Mouse (Mus musculus) mature B cell (primary cell): ENCODE measurements around the gene Ube2b.

Source experiments
- in situ Hi-C: fragments of 300-500 bp; cut with MboI; formaldehyde crosslinking; loops from 2 replicates; pipeline ENCODE4 v1.14.3; 2019

Gene Ube2b

GRCm38 (mm10) chr11:51935636-51936434 is 64.7 kb downstream of the Ube2b start:
- in situ Hi-C loops: no loop called here
